In the genomic region with DNA sequence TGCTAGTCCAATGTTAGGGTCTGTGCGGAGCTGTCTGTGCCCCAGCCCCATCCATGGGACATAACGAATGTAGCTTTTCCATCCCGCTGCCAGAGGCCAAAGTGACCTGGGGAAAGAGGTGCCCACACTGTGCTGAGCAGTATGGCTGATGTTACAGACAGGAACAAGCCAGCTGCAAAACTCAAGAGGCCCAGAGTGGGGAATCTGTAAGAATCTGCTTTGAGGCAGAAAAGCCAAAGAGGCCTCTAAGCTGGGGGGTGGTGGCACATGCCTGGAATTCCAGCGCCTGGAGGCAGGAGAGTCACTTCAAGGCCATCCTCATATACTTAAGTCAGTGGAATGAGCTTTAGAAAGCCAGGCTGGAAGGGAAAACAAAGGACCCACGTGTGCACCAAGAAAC, we compare ENCODE assay signal across 9 mouse cellular contexts. TPM values are rescaled to one million over a fixed set of nuclear protein-coding genes. Genes with fewer than 3 reads are reported as not detected.
DNase-seq lines count a peak whose midpoint lies in the region; ATAC-seq and TF ChIP-seq lines count a peak whose summit lies in the region.
"Had no signal": no experiment of that assay in that cellular context is flagged by ENCODE, and none has a peak within 500 bp of the region (broad histone marks: within the 10 kb centered on the region; RNA-seq: fewer than 3 reads in every experiment).

No protein-coding gene starts in this region.

- no peak overlapping the region for H3K4me2 ChIP-seq in forebrain, postnatal 0 days (ENCODE audit: low read depth)
- no peak overlapping the region for H3K4me2 ChIP-seq in lung, postnatal 0 days (replicated peaks; ENCODE audit: low read depth, low read length)

- no peak overlapping the region for H3K9ac ChIP-seq in forebrain, postnatal 0 days
- H3K9ac ChIP-seq in lung, postnatal 0 days (replicated peaks; ENCODE audit: low read depth) = no peak overlapping the region

- TF ChIP-seq CTCF in forebrain, postnatal 0 days (IDR thresholded peaks at IDR 0.05; ENCODE audit: low read depth) = no peak
- TF ChIP-seq CTCF in lung, postnatal 0 days (IDR thresholded peaks at IDR 0.05) = no peak

- peaks cover 48% of the 10 kb centered on the region for H3K36me3 ChIP-seq in forebrain, embryonic 10.5 days (replicated peaks)
- H3K36me3 ChIP-seq in forebrain, postnatal 0 days (ENCODE audit: insufficient read depth) = no peaks in the 10 kb centered on the region
- no peaks in the 10 kb centered on the region for H3K36me3 ChIP-seq in lung, postnatal 0 days (ENCODE audit: insufficient read depth, low read length)

- H3K4me1 ChIP-seq in forebrain, embryonic 10.5 days = peaks cover 17% of the 10 kb centered on the region
- H3K4me1 ChIP-seq in forebrain, postnatal 0 days (ENCODE audit: insufficient read depth) = peaks cover 3% of the 10 kb centered on the region
- no peaks in the 10 kb centered on the region for H3K4me1 ChIP-seq in lung, postnatal 0 days (ENCODE audit: insufficient read depth, low read depth, low read length)

- H3K27ac ChIP-seq in forebrain, embryonic 10.5 days = peak overlapping the region; percentile 84
- H3K27ac ChIP-seq in forebrain, postnatal 0 days (ENCODE audit: low read depth, low read length) = no peak overlapping the region
- H3K27ac ChIP-seq in lung, postnatal 0 days (ENCODE audit: low read length) = peak overlapping the region; percentile 69

- H3K9me3 ChIP-seq in forebrain, embryonic 10.5 days = no peaks in the 10 kb centered on the region
- no peaks in the 10 kb centered on the region for H3K9me3 ChIP-seq in forebrain, postnatal 0 days (ENCODE audit: low read length)
- H3K9me3 ChIP-seq in lung, postnatal 0 days (ENCODE audit: low read length) = no peaks in the 10 kb centered on the region

- no peaks in the 10 kb centered on the region for H3K27me3 ChIP-seq in forebrain, embryonic 10.5 days (ENCODE audit: poor library complexity, severe bottlenecking)
- no peaks in the 10 kb centered on the region for H3K27me3 ChIP-seq in forebrain, postnatal 0 days (ENCODE audit: insufficient read depth, low read length)
- no peaks in the 10 kb centered on the region for H3K27me3 ChIP-seq in lung, postnatal 0 days (replicated peaks; ENCODE audit: insufficient read depth, low read length)

- no peak for ATAC-seq in forebrain, postnatal 0 days
- ATAC-seq in lung, postnatal 0 days = peak; percentile 92

- H3K4me3 ChIP-seq in forebrain, embryonic 10.5 days = no peak overlapping the region
- no peak overlapping the region for H3K4me3 ChIP-seq in forebrain, postnatal 0 days (ENCODE audit: low read depth, low read length)
- H3K4me3 ChIP-seq in lung, postnatal 0 days (ENCODE audit: low read depth, low read length) = no peak overlapping the region
- H3K4me3 ChIP-seq: myocyte had no signal

- DNase-seq in forebrain, embryonic 10.5 days (ENCODE audit: extremely low spot score, low spot score) = peak; percentile 46
- DNase-seq in forebrain, postnatal 0 days = no peak
- peak; percentile 63 for DNase-seq in testis, postnatal 10 days (ENCODE audit: low spot score)
- no peak for DNase-seq in testis, postnatal 14 days (ENCODE audit: low spot score)
- DNase-seq in lung, postnatal 0 days (ENCODE audit: low spot score) = peak; percentile 79
- DNase-seq in urinary bladder, postnatal 36 days (ENCODE audit: low spot score in 2 of 2) = no peak
- DNase-seq in gastrocnemius, adult 8-10 months (ENCODE audit: low spot score in 2 of 2) = no peak
- no peak for DNase-seq in thymus, postnatal 25 days

- TF ChIP-seq EP300 in lung, postnatal 0 days (IDR thresholded peaks at IDR 0.05) = peak; percentile 81

- 38% methylated on average over 5 of the region's 5 CpGs for WGBS in forebrain, embryonic 10.5 days
- WGBS in forebrain, postnatal 0 days = 47% methylated on average over 5 of the region's 5 CpGs
- 23% methylated on average over 5 of the region's 5 CpGs for WGBS in lung, postnatal 0 days

RNA-seq across cellular contexts. Expression of a gene that starts 18.2 kb away (rescaled TPM):
- 92.5 and 99.7 TPM in 2 replicates for polyA plus RNA-seq in forebrain, embryonic 10.5 days (2016; fragmentation: Nextera tagmentation; extraction: Ambion mirVana)
- total RNA-seq in forebrain, postnatal 0 days (2014; rRNA removed) = 82.3 and 99.0 TPM in 2 replicates
- polyA plus RNA-seq in forebrain, postnatal 0 days (2015; fragmentation: Nextera tagmentation; extraction: Ambion mirVana) = 141 and 146 TPM in 2 replicates
- 57.4 and 60.4 TPM in 2 replicates for polyA plus RNA-seq in lung, postnatal 0 days (2015; fragmentation: Nextera tagmentation; extraction: Ambion mirVana)
- 10 to 100 TPM; 19.6 to 27.0 (median 20.2) TPM for total RNA-seq in gastrocnemius, adult 8-10 months (2022)

RNA-seq across cellular contexts. Expression of a gene that starts 50.9 kb away (rescaled TPM):
- 36.1 and 39.0 TPM in 2 replicates for polyA plus RNA-seq in forebrain, embryonic 10.5 days (2016; fragmentation: Nextera tagmentation; extraction: Ambion mirVana)
- total RNA-seq in forebrain, postnatal 0 days (2014; rRNA removed) = 1.8 and 2.1 TPM in 2 replicates
- 1.3 and 2.8 TPM in 2 replicates for polyA plus RNA-seq in forebrain, postnatal 0 days (2015; fragmentation: Nextera tagmentation; extraction: Ambion mirVana)
- 4.8 and 5.4 TPM in 2 replicates for polyA plus RNA-seq in lung, postnatal 0 days (2015; fragmentation: Nextera tagmentation; extraction: Ambion mirVana)
- 100 to 1,000 TPM; 261 to 301 (median 287) TPM for total RNA-seq in gastrocnemius, adult 8-10 months (2022)

Comparison
In these comparisons a context has a peak if more than half of its experiments do, and no peak if none do; other contexts are left out.
1. DNase-seq: peak in forebrain, embryonic 10.5 days (single experiment), testis, postnatal 10 days (single experiment) and lung, postnatal 0 days (single experiment); none in forebrain, postnatal 0 days (single experiment), testis, postnatal 14 days (single experiment), urinary bladder, postnatal 36 days (0 of 2), gastrocnemius, adult 8-10 months (0 of 2) and thymus, postnatal 25 days (single experiment).